Mouse (Mus musculus): ENCODE results near the gene Helq. TPM values are rescaled to one million over a fixed set of nuclear protein-coding genes. Genes with fewer than 3 reads are reported as not detected.

Helq gene
- total RNA-seq, 2 experiments from 2014 or later = 20.3 to 29.2 TPM

- no peak for ATAC-seq (replicated peaks; ENCODE audit: poor library complexity)
These were observed 10.9 kb downstream of the Helq start for GRCm38 (mm10) chr5:100787527-100787926.

- no peak for ATAC-seq (replicated peaks; ENCODE audit: poor library complexity)
These were observed 19.4 kb downstream of the Helq start for GRCm38 (mm10) chr5:100779002-100779401.

- no peak for ATAC-seq (replicated peaks; ENCODE audit: poor library complexity)
These were observed 21.5 kb downstream of the Helq start for GRCm38 (mm10) chr5:100776900-100777299.

- no peak for ATAC-seq (replicated peaks; ENCODE audit: poor library complexity)
These were observed 22.5 kb downstream of the Helq start for GRCm38 (mm10) chr5:100775778-100776404.

- no peak for ATAC-seq (replicated peaks; ENCODE audit: poor library complexity)
These were observed 26.8 kb downstream of the Helq start for GRCm38 (mm10) chr5:100771575-100771974.

- no peak for ATAC-seq (replicated peaks; ENCODE audit: poor library complexity)
These were observed 32.4 kb downstream of the Helq start for GRCm38 (mm10) chr5:100766026-100766425.

- ATAC-seq (replicated peaks; ENCODE audit: poor library complexity) = no peak
These were observed 36.7 kb downstream of the Helq start for GRCm38 (mm10) chr5:100761736-100762135.

GRCm38 (mm10) chr5:100760049-100760663, 38.2 kb downstream of the Helq start:
- ATAC-seq (replicated peaks; ENCODE audit: poor library complexity) = no peak

GRCm38 (mm10) chr5:100758121-100758520, 40.3 kb downstream of the Helq start:
- no peak for ATAC-seq (replicated peaks; ENCODE audit: poor library complexity)

- ATAC-seq (replicated peaks; ENCODE audit: poor library complexity) = peak; percentile 35
These were observed 45.0 kb downstream of the Helq start for GRCm38 (mm10) chr5:100753407-100753806.

- no peak for ATAC-seq (replicated peaks; ENCODE audit: poor library complexity)
These were observed 46.7 kb downstream of the Helq start for GRCm38 (mm10) chr5:100751655-100752054.

- peak; percentile 97 for ATAC-seq (replicated peaks; ENCODE audit: poor library complexity)
These were observed 47.7 kb downstream of the Helq start for GRCm38 (mm10) chr5:100750617-100751255.

- ATAC-seq (replicated peaks; ENCODE audit: poor library complexity) = no peak
These were observed 59.6 kb downstream of the Helq start for GRCm38 (mm10) chr5:100738802-100739201.

- peak; percentile 23; the same call in 1 of the 2 replicates for ATAC-seq (replicated peaks; ENCODE audit: poor library complexity)
These were observed 61.5 kb downstream of the Helq start for GRCm38 (mm10) chr5:100736919-100737318.

- peak; percentile 65 for ATAC-seq (replicated peaks; ENCODE audit: poor library complexity)
These were observed 63.9 kb downstream of the Helq start for GRCm38 (mm10) chr5:100734535-100734934.

- peak; percentile 99 for ATAC-seq (replicated peaks; ENCODE audit: poor library complexity)
These were observed 69.6 kb downstream of the Helq start for GRCm38 (mm10) chr5:100728757-100729156.

GRCm38 (mm10) chr5:100726001-100726400, 72.4 kb downstream of the Helq start:
- peak; percentile 77 for ATAC-seq (replicated peaks; ENCODE audit: poor library complexity)

- ATAC-seq (replicated peaks; ENCODE audit: poor library complexity) = peak; percentile 59
These were observed 78.9 kb downstream of the Helq start, which contains the start of gene Hpse for GRCm38 (mm10) chr5:100719235-100720088. TSS of gene Hpse (minus strand) at chr5:100719716.

GRCm38 (mm10) chr5:100716762-100717161, 81.6 kb downstream of the Helq start:
- ATAC-seq (replicated peaks; ENCODE audit: poor library complexity) = peak; percentile 40
